Mouse (Mus musculus): Measurements from ENCODE around the gene Gm8300.
A peak's percentile ranks its signal among the peaks of the same experiment; 100 is the strongest.
"Not testable (repeated sequence)": the region's sequence is repeated elsewhere in the genome, so short reads cannot be mapped to it uniquely, and the experiment has no call there.

The Gm8300 gene

GRCm38 (mm10) chr12:87514016-87514415 is at the start of gene Gm8300:
Gm8300 (plus strand) TSS chr12:87514316.
- DNase-seq (ENCODE audit: low spot score in 2 of 2), result not testable (repeated sequence)

GRCm38 (mm10) chr12:87464678-87465297 is 49.3 kb upstream of the Gm8300 start:
- no peak for DNase-seq (ENCODE audit: low spot score in 2 of 2)

GRCm38 (mm10) chr12:87470263-87471136 is 43.6 kb upstream of the Gm8300 start:
- DNase-seq (ENCODE audit: low spot score in 2 of 2), result no peak

- DNase-seq (ENCODE audit: low spot score in 2 of 2), result no peak
These were observed 42.6 kb upstream of the Gm8300 start for GRCm38 (mm10) chr12:87471421-87471963.

GRCm38 (mm10) chr12:87471964-87472786 is 41.9 kb upstream of the Gm8300 start, which contains the start of gene Snw1:
Snw1 (minus strand) TSS chr12:87472274.
- DNase-seq (ENCODE audit: low spot score in 2 of 2), result peak; percentile 82 to 85

GRCm38 (mm10) chr12:87474756-87475155 is 39.4 kb upstream of the Gm8300 start:
- no peak for DNase-seq (ENCODE audit: low spot score in 2 of 2)

GRCm38 (mm10) chr12:87482482-87482881 is 31.6 kb upstream of the Gm8300 start:
- DNase-seq (ENCODE audit: low spot score in 2 of 2), result not testable (repeated sequence)

GRCm38 (mm10) chr12:87488683-87489082 is 25.4 kb upstream of the Gm8300 start:
- not testable (repeated sequence) for DNase-seq (ENCODE audit: low spot score in 2 of 2)

- DNase-seq (ENCODE audit: low spot score in 2 of 2), result not testable (repeated sequence)
These were observed 19.7 kb upstream of the Gm8300 start, which contains the start of gene Gm5788 for GRCm38 (mm10) chr12:87494421-87494820. Gm5788 (plus strand) TSS chr12:87494721.

- DNase-seq (ENCODE audit: low spot score in 2 of 2), result not testable (repeated sequence)
These were observed 5.5 kb downstream of the Gm8300 start for GRCm38 (mm10) chr12:87519616-87520015.

GRCm38 (mm10) chr12:87543927-87544326 is 29.8 kb downstream of the Gm8300 start:
- DNase-seq (ENCODE audit: low spot score in 2 of 2), result no peak

GRCm38 (mm10) chr12:87550628-87551027 is 36.5 kb downstream of the Gm8300 start:
- DNase-seq (ENCODE audit: low spot score in 2 of 2), result not testable (repeated sequence)

All from spleen, postnatal 14 days (tissue).